Mouse (Mus musculus) 416B (cell line): Measurements from ENCODE around the gene Tmem254c.
"Not testable (repeated sequence)": the region's sequence is repeated elsewhere in the genome, so short reads cannot be mapped to it uniquely, and the experiment has no call there.

Source experiments
- DNase-seq: peaks from one replicate; pipeline ENCODE4 v3.0.0; 2011; ENCODE audit warnings: low read depth

Gene Tmem254c

GRCm38 (mm10) chr14:26067325-26067633, at the start of gene Tmem254c:
TSS of gene Tmem254c (minus strand) at chr14:26067355.
- not testable (repeated sequence) for DNase-seq

GRCm38 (mm10) chr14:26097622-26098021, 30.5 kb upstream of the Tmem254c start:
- DNase-seq, result not testable (repeated sequence)

GRCm38 (mm10) chr14:26081997-26082396, 14.8 kb upstream of the Tmem254c start, which contains the start of gene Cphx3:
TSS of gene Cphx3 (plus strand) at chr14:26082297.
- not testable (repeated sequence) for DNase-seq

GRCm38 (mm10) chr14:26081216-26081615, 14.1 kb upstream of the Tmem254c start, which contains the start of gene Cphx2:
TSS of gene Cphx2 (plus strand) at chr14:26081516.
- DNase-seq, result not testable (repeated sequence)

- DNase-seq, result not testable (repeated sequence)
Observed at GRCm38 (mm10) chr14:26076620-26077390, 9.7 kb upstream of the Tmem254c start.

- DNase-seq, result not testable (repeated sequence)
Observed at GRCm38 (mm10) chr14:26066574-26067324, 406 bp downstream of the Tmem254c start.

- DNase-seq, result not testable (repeated sequence)
Observed at GRCm38 (mm10) chr14:26059362-26059761, 7.8 kb downstream of the Tmem254c start.

GRCm38 (mm10) chr14:26058184-26058583, 9.0 kb downstream of the Tmem254c start:
- DNase-seq, result not testable (repeated sequence)

- DNase-seq, result not testable (repeated sequence)
Observed at GRCm38 (mm10) chr14:26048767-26049166, 18.4 kb downstream of the Tmem254c start.

GRCm38 (mm10) chr14:26047026-26047425, 20.1 kb downstream of the Tmem254c start:
- DNase-seq, result not testable (repeated sequence)

- DNase-seq, result not testable (repeated sequence)
Observed at GRCm38 (mm10) chr14:26045007-26045406, 22.1 kb downstream of the Tmem254c start.

- DNase-seq, result not testable (repeated sequence)
Observed at GRCm38 (mm10) chr14:26042611-26043010, 24.5 kb downstream of the Tmem254c start, which contains the start of gene Gm9780. TSS of gene Gm9780 (minus strand) at chr14:26042711.

- not testable (repeated sequence) for DNase-seq
Observed at GRCm38 (mm10) chr14:26035439-26035838, 31.7 kb downstream of the Tmem254c start.

- DNase-seq, result not testable (repeated sequence)
Observed at GRCm38 (mm10) chr14:26034364-26034763, 32.8 kb downstream of the Tmem254c start.

- DNase-seq, result not testable (repeated sequence)
Observed at GRCm38 (mm10) chr14:26025653-26026052, 41.5 kb downstream of the Tmem254c start.

- not testable (repeated sequence) for DNase-seq
Observed at GRCm38 (mm10) chr14:26022831-26023230, 44.3 kb downstream of the Tmem254c start.

- not testable (repeated sequence) for DNase-seq
Observed at GRCm38 (mm10) chr14:26021555-26021954, 45.6 kb downstream of the Tmem254c start.

GRCm38 (mm10) chr14:26016414-26016813, 50.7 kb downstream of the Tmem254c start:
- not testable (repeated sequence) for DNase-seq
